20 mouse cellular contexts compared by ENCODE assay signal in the genomic region with DNA sequence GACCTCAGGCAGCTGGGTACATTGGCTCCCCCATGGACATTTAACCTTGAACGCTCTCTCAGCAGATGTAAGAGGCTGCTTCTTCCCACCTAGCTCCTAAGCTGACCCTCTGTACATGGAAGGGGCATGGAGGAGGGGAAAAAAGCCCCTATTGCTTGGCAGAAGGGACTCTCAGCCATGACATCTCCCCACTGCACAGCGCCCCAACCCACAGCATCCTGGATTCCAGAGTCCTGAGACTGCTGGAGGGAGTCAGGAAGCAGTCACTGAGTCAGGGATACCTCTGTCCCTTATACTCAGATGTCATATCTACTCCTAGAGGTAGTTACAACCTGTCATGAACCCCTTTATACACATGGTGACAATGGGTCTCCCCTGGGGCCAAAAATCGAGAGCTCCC. TPM values are rescaled to one million over a fixed set of nuclear protein-coding genes. Genes with fewer than 3 reads are reported as not detected.
"Had no signal": no experiment of that assay in that cellular context is flagged by ENCODE, and none has a peak within 500 bp of the region (broad histone marks: within the 10 kb centered on the region; RNA-seq: fewer than 3 reads in every experiment).

No protein-coding gene starts in this region.

- H3K9ac ChIP-seq: kidney, embryonic 15.5 days; limb, embryonic 12.5 days; liver, embryonic 13.5 days; liver, postnatal 0 days; lung, embryonic 15.5 days; midbrain, embryonic 13.5 days had no signal

- ATAC-seq: liver, postnatal 0 days; midbrain, embryonic 13.5 days had no signal

- H3K9me3 ChIP-seq: kidney, embryonic 15.5 days; limb, embryonic 12.5 days; liver, embryonic 13.5 days; lung, embryonic 15.5 days; megakaryocyte, embryonic 14.5 days; midbrain, embryonic 13.5 days had no signal

- H3K4me3 ChIP-seq: kidney, embryonic 15.5 days; limb, embryonic 12.5 days; liver, embryonic 13.5 days; lung, embryonic 15.5 days; megakaryocyte, embryonic 14.5 days; midbrain, embryonic 13.5 days had no signal

- H3K36me3 ChIP-seq: kidney, embryonic 15.5 days; limb, embryonic 12.5 days; liver, embryonic 13.5 days; lung, embryonic 15.5 days; midbrain, embryonic 13.5 days had no signal

- DNase-seq: kidney, adult 2 months; kidney, postnatal 14 days; liver; liver, embryonic 13.5 days; liver, postnatal 0 days; lung, postnatal 14 days; thymus, postnatal 4 days had no signal

- H3K27ac ChIP-seq: kidney, embryonic 15.5 days; limb, embryonic 12.5 days; liver, embryonic 13.5 days; lung, embryonic 15.5 days; macrophage; midbrain, embryonic 13.5 days; stomach, postnatal 0 days had no signal

- H3K4me2 ChIP-seq: kidney, embryonic 15.5 days; limb, embryonic 12.5 days; liver, embryonic 13.5 days; lung, embryonic 15.5 days; midbrain, embryonic 13.5 days had no signal

RNA-seq across cellular contexts. Expression of a gene that starts 8.6 kb away (rescaled TPM):
- total RNA-seq: layer of hippocampus, adult 8-10 months; layer of hippocampus, postnatal 14 days; left cerebral cortex, adult 18-20 months; monocyte, adult 5-6 weeks; neutrophil, adult 5-6 weeks had no signal
- polyA plus RNA-seq: large intestine, adult 2 months; liver, embryonic 13.5 days; liver, postnatal 0 days; lung, embryonic 15.5 days; macrophage; stomach, postnatal 0 days had no signal
